Mouse (Mus musculus): ENCODE measurements around the gene Fasn. TPM values are rescaled to one million over a fixed set of nuclear protein-coding genes. Genes with fewer than 3 reads are reported as not detected.

The Fasn gene
- polyA plus RNA-seq, 1 experiment from 2014 or later: 17.0 TPM

- H3K4me1 ChIP-seq (replicated peaks): no peaks in the 10 kb centered on the region
- WGBS: 79% methylated on average over 12 of the region's 12 CpGs
- no peak overlapping the region for H3K4me2 ChIP-seq
- H3K9me3 ChIP-seq (replicated peaks): no peaks in the 10 kb centered on the region
- H3K9ac ChIP-seq: no peak overlapping the region
- no peaks in the 10 kb centered on the region for H3K27me3 ChIP-seq
- H3K4me3 ChIP-seq: no peak overlapping the region
- ATAC-seq (replicated peaks; ENCODE audit: insufficient number of reproducible peaks, insufficient read depth, low FRiP score, low read depth): no peak
- H3K27ac ChIP-seq: no peak overlapping the region
- H3K36me3 ChIP-seq: peaks cover 70% of the 10 kb centered on the region
Measured at GRCm38 (mm10) chr11:120808010-120808409, 16.3 kb downstream of the Fasn start.

- no peak for ATAC-seq (replicated peaks; ENCODE audit: insufficient number of reproducible peaks, insufficient read depth, low FRiP score, low read depth)
- H3K36me3 ChIP-seq: peaks cover 46% of the 10 kb centered on the region
- H3K9me3 ChIP-seq (replicated peaks): no peaks in the 10 kb centered on the region
- 88% methylated on average over 7 of the region's 7 CpGs for WGBS
- H3K4me3 ChIP-seq: no peak overlapping the region
- H3K27me3 ChIP-seq: no peaks in the 10 kb centered on the region
- H3K27ac ChIP-seq: no peak overlapping the region
- no peaks in the 10 kb centered on the region for H3K4me1 ChIP-seq (replicated peaks)
- no peak overlapping the region for H3K9ac ChIP-seq
- H3K4me2 ChIP-seq: no peak overlapping the region
Measured at GRCm38 (mm10) chr11:120805375-120806298, 18.7 kb downstream of the Fasn start.

GRCm38 (mm10) chr11:120804769-120805168 lies 19.6 kb downstream of the Fasn start:
- Histone ChIP-seq H3K4me3 (no peak overlapping the region), H3K4me2 (no peak overlapping the region), H3K36me3 (peaks cover 37% of the 10 kb centered on the region), H3K9me3 (replicated peaks) (no peaks in the 10 kb centered on the region), H3K27ac (no peak overlapping the region), H3K27me3 (no peaks in the 10 kb centered on the region), H3K9ac (no peak overlapping the region), H3K4me1 (replicated peaks) (peaks cover 7% of the 10 kb centered on the region)
- WGBS: 48% methylated on average over 4 of the region's 4 CpGs
- ATAC-seq (replicated peaks; ENCODE audit: insufficient number of reproducible peaks, insufficient read depth, low FRiP score, low read depth): no peak

- Histone ChIP-seq H3K4me3 (no peak overlapping the region), H3K9ac (no peak overlapping the region), H3K36me3 (peaks cover 32% of the 10 kb centered on the region), H3K27me3 (no peaks in the 10 kb centered on the region), H3K27ac (no peak overlapping the region), H3K4me1 (replicated peaks) (peaks cover 8% of the 10 kb centered on the region), H3K9me3 (replicated peaks) (no peaks in the 10 kb centered on the region), H3K4me2 (no peak overlapping the region)
- WGBS: 79% methylated on average over 7 of the region's 7 CpGs
- ATAC-seq (replicated peaks; ENCODE audit: insufficient number of reproducible peaks, insufficient read depth, low FRiP score, low read depth): no peak
Measured at GRCm38 (mm10) chr11:120804274-120804673, 20.1 kb downstream of the Fasn start.

GRCm38 (mm10) chr11:120800061-120800904 lies 24.1 kb downstream of the Fasn start:
- ATAC-seq (replicated peaks; ENCODE audit: insufficient number of reproducible peaks, insufficient read depth, low FRiP score, low read depth): peak; percentile 72
- Histone ChIP-seq H3K27me3 (no peaks in the 10 kb centered on the region), H3K27ac (peak overlapping the region; percentile 58), H3K9ac (peak overlapping the region; percentile 37), H3K4me1 (replicated peaks) (peaks cover 19% of the 10 kb centered on the region), H3K4me3 (no peak overlapping the region), H3K4me2 (peak overlapping the region; percentile 28; the same call in 1 of the 2 replicates), H3K9me3 (replicated peaks) (no peaks in the 10 kb centered on the region), H3K36me3 (no peaks in the 10 kb centered on the region)
- 7% methylated on average over 10 of the region's 10 CpGs for whole genome bisulfite sequencing

- Histone ChIP-seq H3K27ac (peak overlapping the region; percentile 58), H3K4me3 (no peak overlapping the region), H3K27me3 (no peaks in the 10 kb centered on the region), H3K4me1 (replicated peaks) (peaks cover 28% of the 10 kb centered on the region), H3K9ac (no peak overlapping the region), H3K4me2 (no peak overlapping the region), H3K9me3 (replicated peaks) (no peaks in the 10 kb centered on the region), H3K36me3 (peaks cover 3% of the 10 kb centered on the region; the same call in 1 of the 2 replicates)
- no peak for ATAC-seq (replicated peaks; ENCODE audit: insufficient number of reproducible peaks, insufficient read depth, low FRiP score, low read depth)
- WGBS: 61% methylated on average over 6 of the region's 6 CpGs
Measured at GRCm38 (mm10) chr11:120799316-120799890, 24.9 kb downstream of the Fasn start.

GRCm38 (mm10) chr11:120798244-120798643 lies 26.1 kb downstream of the Fasn start:
- H3K27me3 ChIP-seq: no peaks in the 10 kb centered on the region
- H3K4me1 ChIP-seq (replicated peaks): peaks cover 28% of the 10 kb centered on the region
- no peak overlapping the region for H3K27ac ChIP-seq
- H3K9me3 ChIP-seq (replicated peaks): no peaks in the 10 kb centered on the region
- ATAC-seq (replicated peaks; ENCODE audit: insufficient number of reproducible peaks, insufficient read depth, low FRiP score, low read depth): no peak
- 78% methylated on average over 3 of the region's 3 CpGs for WGBS
- H3K4me2 ChIP-seq: no peak overlapping the region
- H3K36me3 ChIP-seq: peaks cover 7% of the 10 kb centered on the region; the same call in 1 of the 2 replicates
- H3K4me3 ChIP-seq: no peak overlapping the region
- H3K9ac ChIP-seq: no peak overlapping the region

- H3K27ac ChIP-seq: peak overlapping the region; percentile 88
- H3K4me3 ChIP-seq: peak overlapping the region; percentile 88
- peak overlapping the region; percentile 54 for H3K4me2 ChIP-seq
- ATAC-seq (replicated peaks; ENCODE audit: insufficient number of reproducible peaks, insufficient read depth, low FRiP score, low read depth): no peak
- peak overlapping the region; percentile 45; the same call in 1 of the 2 replicates for H3K9ac ChIP-seq
- H3K9me3 ChIP-seq (replicated peaks): no peaks in the 10 kb centered on the region
- WGBS: 18% methylated on average over 8 of the region's 8 CpGs
- H3K27me3 ChIP-seq: no peaks in the 10 kb centered on the region
- peaks cover 24% of the 10 kb centered on the region for H3K36me3 ChIP-seq
- H3K4me1 ChIP-seq (replicated peaks): peaks cover 28% of the 10 kb centered on the region
Measured at GRCm38 (mm10) chr11:120796614-120796946, 27.8 kb downstream of the Fasn start.

GRCm38 (mm10) chr11:120795756-120796613 lies 28.4 kb downstream of the Fasn start, which contains the start of gene Dus1l:
Dus1l (minus strand) TSS chr11:120796403.
- WGBS: 2% methylated on average over 59 of the region's 59 CpGs
- Histone ChIP-seq H3K27ac (peak within 1 kb of the TSS; percentile 88), H3K27me3 (no peaks in the 10 kb centered on the region), H3K9me3 (replicated peaks) (no peaks in the 10 kb centered on the region), H3K9ac (peak within 1 kb of the TSS; percentile 93), H3K36me3 (peaks cover 30% of the 10 kb centered on the region), H3K4me1 (replicated peaks) (peaks cover 28% of the 10 kb centered on the region), H3K4me3 (peak within 1 kb of the TSS; percentile 88), H3K4me2 (peak within 1 kb of the TSS; percentile 93)
- peak; percentile 87 for ATAC-seq (replicated peaks; ENCODE audit: insufficient number of reproducible peaks, insufficient read depth, low FRiP score, low read depth)

GRCm38 (mm10) chr11:120792652-120793051 lies 31.7 kb downstream of the Fasn start:
- H3K9ac ChIP-seq: no peak overlapping the region
- no peak for ATAC-seq (replicated peaks; ENCODE audit: insufficient number of reproducible peaks, insufficient read depth, low FRiP score, low read depth)
- 87% methylated on average over 9 of the region's 9 CpGs for WGBS

More at GRCm38 (mm10) chr11:120792652-120793051, 31.7 kb downstream of the Fasn start:
- H3K36me3 ChIP-seq: peaks cover 61% of the 10 kb centered on the region
- no peak overlapping the region for H3K4me2 ChIP-seq
- peaks cover 20% of the 10 kb centered on the region for H3K4me1 ChIP-seq (replicated peaks)
- H3K27ac ChIP-seq: no peak overlapping the region
- no peaks in the 10 kb centered on the region for H3K27me3 ChIP-seq
- no peak overlapping the region for H3K4me3 ChIP-seq
- H3K9me3 ChIP-seq (replicated peaks): no peaks in the 10 kb centered on the region

Data from heart, embryonic 15.5 days (tissue).